Mouse (Mus musculus) gastrocnemius, postnatal 14 days (tissue): ENCODE results near the gene Jup. TPM values are rescaled to one million over a fixed set of nuclear protein-coding genes. Genes with fewer than 3 reads are reported as not detected.

Source experiments
- DNase-seq: peaks from one replicate; pipeline ENCODE4 v3.0.0; 2021; ENCODE audit warnings: mixed read lengths
- intact Hi-C: fragments of 180-260 bp; cut with DNase I; formaldehyde crosslinking; loops from one replicate; pipeline ENCODE4 v1.15.1; 2025; ENCODE audit warnings: low total_unique reads
- total RNA-seq, 2 experiments: library from RNA; stranded (reverse); gene quantifications; 2 replicates each; pipeline ENCODE4 v1.2.3; 2021

The Jup gene
- total RNA-seq, 2 experiments from 2014 or later: 88.5 to 89.4 TPM

DNA sequence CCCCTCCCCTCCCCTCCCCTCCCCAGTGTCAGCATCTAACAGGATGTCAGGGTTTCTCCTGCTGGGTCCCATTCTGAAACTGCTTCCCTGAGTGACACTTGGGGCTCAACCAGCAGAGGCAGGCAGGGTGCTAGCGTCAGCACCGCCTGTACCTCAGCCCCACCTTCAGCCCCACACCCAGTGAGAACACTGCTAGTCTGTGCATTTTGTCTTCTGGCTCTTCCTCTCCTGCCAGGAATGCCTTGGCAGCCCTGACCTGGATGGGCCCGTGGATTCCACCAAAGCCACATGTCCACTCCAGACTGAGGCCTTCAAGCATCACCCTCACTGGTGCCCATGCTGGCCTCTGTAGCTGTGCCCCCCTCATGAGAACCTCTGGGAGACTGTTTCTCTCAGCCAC lies 12.1 kb upstream of the Jup start:
- intact Hi-C loops: loop anchor here (2.0 kb wide), 1 partner anchor 47 kb away; no protein-coding TSS in a partner anchor
- DNase-seq: no peak

DNA sequence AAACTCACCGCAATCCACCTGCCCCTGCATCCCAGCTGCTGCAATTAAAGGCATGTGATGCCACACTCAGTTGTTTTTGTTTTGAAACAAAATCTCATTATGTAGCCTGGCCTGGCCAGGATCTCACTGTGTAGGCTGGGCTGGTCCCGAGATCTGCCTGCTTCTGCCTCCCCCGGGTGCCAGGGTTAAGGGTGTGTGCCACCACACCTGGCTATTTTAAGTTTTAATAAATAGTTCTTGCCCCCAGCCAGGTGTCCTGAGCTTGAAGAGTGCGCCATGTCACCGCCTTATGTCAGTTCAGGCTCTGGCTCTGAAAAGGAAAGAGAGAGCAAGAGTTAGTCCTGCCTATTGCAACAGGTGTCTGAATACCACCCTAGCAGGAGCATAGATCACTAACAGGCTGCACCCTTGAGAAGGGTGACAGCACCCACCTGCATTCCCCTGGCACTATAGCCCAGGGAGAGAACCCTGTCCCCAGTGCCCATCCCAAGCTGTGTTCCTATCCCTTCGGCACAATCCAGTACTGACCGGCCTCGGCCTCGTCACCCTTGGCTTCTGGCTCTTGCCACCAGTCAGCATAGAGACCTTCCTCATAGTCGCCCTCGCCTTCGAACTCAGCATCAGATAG lies 11.4 kb upstream of the Jup start:
- intact Hi-C loops: loop anchor here (2.0 kb wide), 1 partner anchor 46 kb away; no protein-coding TSS in a partner anchor
- no peak for DNase-seq

DNA sequence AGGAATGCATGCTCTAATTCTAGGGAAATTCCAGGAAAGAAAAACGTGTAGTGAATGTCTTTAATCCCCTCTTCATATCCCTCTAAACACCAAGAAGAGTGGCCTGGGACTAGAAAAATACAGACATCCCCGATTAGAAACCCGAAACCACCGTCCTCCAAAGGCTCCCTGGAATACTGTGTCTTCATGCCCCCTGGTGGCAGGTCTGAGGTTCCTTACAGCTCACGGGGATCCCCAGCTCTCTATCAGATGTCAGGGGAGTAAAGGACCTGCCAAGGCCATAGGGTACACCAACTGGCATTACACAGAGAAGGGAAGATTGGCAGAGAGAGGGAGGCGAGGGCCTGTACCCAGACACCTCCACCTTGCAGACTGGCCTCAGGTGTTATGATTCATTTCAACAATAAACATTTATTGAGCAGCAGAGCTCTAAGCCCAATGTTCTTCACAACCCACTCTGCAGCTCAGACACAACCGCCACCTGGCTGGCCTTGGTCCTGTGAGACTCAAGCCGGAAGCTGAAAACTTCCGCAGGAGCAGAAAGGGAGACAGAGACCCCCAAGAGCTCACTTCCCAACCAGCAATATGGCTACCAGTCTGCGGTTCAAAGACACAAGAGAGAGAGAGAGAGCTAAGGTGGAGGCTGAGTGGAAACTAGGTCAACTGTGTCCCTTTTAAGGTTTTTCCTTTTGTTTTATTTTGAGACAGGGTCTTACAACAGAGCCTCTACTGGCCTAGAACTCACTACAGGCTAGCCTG lies 10.7 kb upstream of the Jup start:
- intact Hi-C loops: loop anchor here (2.0 kb wide), 1 partner anchor 45 kb away; no protein-coding TSS in a partner anchor
- peak; percentile 81 for DNase-seq

DNA sequence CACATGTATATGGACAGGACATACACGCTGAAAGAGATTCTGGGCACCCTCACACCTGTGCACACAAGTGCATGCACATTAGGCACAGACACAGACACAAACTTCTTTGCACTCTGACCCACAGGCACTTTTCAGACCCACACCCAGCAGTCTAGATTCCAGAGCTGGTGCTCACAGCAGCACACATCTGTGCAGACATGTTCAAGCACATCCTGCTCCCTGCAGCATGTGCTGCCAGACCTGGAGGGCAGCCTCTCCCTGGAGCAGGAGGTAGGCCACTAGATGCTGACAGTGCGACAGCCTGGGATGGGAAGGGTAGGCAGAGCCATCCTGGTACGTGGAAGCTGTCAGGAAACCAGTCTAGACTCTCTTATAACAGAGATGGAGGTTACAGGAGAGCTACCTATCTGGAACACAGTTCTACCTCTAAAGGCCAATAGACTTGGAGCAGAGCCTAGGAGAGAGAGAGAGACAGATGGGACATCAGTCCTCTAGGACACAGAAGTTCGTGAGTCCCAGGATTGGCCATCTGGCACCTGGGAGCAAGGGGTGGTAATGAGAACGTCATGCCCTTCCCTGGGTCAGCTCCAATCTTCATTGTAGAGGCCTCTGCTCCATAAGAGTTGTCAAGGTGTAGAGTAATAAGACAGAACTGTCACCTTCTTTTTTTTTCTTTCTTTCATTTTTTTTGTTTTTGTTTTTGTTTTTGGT lies 9.6 kb upstream of the Jup start:
- DNase-seq: no peak
- intact Hi-C loops: no loop called here

DNA sequence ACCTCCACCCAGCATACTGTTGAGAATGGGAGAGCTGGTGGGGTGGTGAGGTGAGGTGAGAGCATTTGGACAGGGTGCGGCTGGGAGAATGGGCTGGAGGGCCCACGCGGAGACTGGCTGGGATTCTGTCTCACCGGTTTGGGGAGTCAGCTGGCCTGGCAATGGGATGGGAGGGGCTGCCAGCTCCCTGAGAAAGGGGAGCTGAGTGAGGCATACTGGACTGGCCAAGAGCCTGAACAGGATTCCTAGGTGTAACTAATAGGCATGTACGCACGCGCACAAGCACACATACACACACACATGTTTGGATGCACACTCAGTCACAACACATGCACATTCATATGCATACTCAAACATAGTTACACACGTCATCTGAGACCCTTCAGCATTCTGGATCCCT lies 8.7 kb upstream of the Jup start:
- intact Hi-C loops: no loop called here
- DNase-seq: no peak

DNA sequence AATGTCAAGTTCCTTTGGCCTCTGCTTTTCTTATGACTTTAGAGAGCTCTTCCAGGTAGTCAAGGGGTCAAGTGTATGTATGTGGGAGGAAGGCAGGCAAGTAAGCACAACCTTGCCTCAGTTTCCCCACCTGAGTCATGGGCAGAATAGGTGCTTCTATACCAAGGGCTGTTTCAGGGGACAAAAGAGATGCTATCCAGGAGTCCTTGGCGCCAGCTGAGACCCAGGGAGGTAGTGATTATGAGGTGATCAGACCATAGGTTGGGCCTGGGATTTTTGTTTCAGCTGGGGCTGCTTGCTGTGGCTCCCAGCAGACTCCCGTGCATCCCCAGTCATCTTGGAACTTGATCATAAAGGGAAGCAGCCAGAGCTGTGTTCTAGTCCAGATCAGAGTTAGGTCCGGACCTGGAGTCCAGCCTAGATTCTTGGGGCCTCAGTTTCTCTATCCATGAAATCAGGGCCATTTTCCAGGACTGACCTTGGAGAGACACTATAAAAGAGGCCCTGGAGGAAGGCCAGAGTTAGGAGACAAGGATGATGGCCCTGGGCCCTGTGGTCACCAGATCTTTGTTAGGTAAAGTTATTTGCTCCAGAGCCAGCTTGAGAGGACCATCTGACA lies 7.0 kb upstream of the Jup start:
- intact Hi-C loops: no loop called here

DNA sequence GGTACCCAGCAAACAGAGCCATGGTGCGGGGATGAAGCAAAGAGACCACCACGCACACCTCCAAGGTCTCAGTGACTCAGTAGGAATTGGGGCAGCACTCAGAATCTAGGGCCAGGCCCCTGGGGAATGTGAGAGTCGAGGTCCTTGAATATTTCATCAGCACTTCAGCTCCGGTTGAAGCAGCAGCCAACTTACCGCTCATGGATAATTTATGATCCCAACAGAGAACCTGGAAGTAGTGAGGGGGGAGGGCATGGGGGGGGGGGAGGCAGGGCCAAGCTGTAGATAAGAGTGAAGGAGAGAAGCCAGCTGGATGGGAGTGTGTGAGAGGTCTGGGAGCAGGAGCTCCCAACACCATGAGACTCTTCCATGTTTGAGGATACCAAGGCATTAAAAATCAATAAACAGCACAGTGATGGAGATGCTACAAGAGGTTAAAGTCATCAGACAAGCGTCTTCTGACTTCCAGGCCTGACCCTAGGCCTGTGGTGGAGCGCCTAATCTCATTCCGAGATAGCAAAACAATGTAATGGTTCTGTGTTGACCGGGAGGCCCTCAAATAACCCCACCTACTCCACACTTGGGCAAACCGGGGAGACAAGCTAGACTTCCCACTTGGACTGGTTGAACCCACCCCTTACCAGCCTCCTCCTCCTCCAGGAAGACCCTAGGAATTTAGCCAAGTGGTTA lies 6.0 kb upstream of the Jup start:
- no peak for DNase-seq
- intact Hi-C loops: no loop called here

More for the DNA sequence above, 7.0 kb upstream of the Jup start:
- no peak for DNase-seq

DNA sequence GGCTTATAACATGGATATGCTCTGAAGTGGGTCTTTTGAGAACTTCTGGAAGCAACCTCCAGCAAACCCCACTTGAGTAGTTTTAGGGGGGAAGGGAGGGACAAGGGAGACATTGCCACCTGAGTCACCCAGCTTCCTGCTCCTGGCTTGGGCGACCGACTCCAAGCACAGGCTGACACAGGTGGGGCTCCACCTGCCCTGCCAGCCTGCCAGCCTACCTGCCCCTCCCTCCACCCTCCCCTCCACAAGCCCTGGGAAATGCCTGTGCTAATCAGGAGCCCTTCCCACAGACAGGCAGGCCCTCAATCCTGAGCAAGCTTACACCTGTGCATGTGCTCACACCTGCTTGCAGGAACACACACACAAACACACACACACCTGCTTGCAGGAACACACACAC lies 5.1 kb upstream of the Jup start:
- DNase-seq: no peak
- intact Hi-C loops: no loop called here

DNA sequence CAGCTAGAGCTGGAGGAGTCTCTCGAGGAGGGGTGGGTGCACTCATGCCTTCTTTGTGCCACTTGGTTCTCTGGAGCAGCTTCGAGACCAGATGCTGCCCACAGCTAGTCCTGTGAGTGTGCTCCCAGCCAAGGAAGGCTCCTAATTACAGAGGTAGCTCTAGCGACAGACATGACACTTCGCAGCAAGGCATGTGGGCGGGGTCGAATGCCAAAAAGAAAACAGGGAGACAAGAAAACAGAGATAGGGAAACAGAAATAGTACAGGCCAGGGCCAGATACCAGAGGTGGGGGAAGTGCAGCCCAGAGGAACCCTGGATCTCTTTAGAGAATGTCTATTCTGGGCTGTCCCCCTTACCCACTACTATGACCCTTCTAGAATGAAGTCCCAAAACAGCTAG lies 4.7 kb upstream of the Jup start:
- no peak for DNase-seq
- intact Hi-C loops: no loop called here

DNA sequence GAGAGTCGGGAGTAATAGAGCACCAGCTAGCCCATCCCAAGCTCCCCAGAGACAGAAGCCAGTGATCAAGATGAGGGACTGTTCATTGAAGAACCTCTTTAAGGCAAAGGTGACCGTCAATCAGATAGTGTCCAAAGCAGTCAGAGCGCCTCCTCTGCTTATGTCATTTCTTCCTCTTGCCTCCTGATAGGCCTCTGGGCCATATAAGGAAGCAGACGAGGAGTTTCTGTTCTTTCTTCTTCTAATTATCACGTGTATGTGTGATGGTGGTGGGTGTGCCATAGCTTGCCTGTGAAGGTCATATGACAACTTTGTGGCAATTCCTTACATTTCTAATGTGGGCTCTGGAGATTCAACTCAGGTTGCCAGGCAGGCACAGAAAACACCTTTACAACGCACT lies 3.3 kb upstream of the Jup start:
- intact Hi-C loops: no loop called here

DNA sequence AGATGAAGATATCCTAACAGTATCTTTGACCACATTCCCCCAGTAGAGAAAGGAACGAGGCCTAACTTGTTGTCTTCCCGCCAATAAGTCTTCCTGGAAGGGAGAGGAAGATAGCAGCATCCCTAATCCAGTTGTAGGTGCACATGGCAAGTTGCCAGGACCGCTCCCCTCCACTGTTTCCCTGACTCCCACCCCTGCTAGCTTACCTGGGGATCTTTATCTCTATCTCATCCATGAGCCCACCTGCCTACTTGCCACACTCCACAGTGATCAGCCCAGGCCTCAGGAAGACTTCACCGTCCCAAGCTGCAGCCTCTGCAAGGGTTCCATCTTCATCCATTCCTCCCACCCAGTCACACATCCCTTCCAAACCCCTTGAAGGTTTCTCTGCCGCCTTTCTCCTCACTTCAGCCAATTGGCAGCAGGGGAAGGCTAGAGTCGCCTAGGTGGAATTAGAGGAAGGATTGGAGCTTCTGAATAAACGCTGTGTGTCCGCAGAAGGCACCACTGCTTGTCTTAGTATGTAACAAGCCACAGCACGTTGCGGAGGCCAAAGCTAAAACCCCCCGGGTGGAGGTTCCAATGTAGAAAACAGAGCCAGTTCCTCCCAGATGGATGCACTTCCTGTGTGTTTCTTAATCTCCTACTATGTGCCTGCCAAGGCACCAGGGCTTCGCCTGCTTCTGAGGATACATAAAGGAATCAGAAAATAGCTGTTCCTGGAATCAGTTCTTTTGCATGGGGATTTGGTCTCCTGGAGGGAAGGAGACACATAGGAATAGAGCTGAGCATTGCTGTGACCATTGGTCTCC lies 2.4 kb upstream of the Jup start:
- no peak for DNase-seq

More for the DNA sequence above, 3.3 kb upstream of the Jup start:
- no peak for DNase-seq

DNA sequence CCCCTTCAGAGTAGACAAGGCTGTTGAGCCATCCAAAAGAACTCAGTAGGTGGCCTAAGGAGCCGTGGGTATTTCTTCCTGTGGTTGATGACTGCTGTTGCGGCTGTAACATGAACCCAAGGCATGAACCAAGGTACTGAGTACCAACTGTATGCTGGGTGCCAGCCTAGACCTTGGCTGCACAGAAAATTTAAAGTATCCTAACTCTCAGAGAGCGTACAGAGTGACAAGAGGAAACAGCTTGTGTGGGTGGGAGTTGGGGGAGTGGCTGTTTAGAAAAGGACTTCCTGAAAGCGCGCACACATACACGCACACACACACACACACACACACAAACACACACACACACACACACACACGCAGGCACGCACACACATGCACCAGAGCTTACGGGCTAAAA lies 1.8 kb upstream of the Jup start:
- no peak for DNase-seq
- intact Hi-C loops: no loop called here

More for the DNA sequence above, 2.4 kb upstream of the Jup start:
- intact Hi-C loops: no loop called here

DNA sequence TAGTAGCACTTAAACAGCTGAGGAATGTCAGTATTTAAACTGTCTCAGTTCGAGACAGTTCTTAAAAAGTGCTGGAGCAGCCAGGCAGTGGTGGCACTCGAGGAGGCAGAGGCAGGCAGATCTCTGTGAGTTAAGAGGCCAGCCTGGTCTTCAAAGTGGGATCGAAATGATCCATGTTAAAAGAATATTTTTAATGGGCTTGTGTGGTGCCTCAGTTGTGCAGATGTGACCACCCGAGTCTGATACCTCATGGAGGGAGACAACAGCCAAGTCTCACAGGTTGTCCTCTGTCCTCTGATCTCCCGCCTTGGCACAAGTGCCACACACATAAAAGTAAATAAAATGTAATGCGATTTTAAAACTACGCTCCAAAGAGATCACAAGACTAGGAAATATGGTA lies 954 bp upstream of the Jup start:
- no peak for DNase-seq
- intact Hi-C loops: no loop called here

DNA sequence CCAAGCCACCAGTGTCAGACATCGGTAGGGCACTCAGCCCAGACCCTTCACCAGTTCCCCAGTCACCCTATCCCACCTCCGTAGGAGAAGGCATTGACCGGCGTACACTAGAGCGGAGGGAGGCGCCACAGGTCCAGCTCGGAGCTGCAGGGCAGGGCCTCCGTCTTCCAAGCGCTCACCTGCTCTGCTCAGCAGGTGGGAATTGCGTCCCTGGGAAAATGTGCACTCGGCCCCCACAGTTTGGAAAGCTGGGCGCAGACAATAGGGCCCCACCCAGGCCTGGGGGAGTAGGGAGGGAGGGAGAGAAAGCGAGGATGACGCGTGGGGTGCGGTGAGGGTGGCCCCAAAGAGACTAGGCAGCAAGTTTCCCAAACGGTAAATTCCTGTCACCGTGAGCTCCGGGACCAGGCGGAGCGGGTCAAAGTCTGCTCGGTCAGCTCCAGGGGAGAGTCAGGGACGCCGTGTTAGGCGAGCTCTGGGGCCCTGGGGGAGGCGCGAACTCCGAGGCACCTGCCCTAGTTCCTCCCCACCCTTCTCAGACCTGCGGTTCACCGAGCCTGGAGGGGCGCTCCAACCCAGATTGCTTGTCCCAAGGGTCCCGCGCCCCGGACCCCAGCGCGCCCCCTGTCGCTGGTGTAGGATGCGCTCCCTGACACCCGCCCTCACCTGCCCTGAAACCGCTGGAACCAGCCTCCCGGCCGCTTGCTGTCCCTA lies 520 bp downstream of the Jup start:
- DNase-seq: peak; percentile 49
- intact Hi-C loops: no loop called here

DNA sequence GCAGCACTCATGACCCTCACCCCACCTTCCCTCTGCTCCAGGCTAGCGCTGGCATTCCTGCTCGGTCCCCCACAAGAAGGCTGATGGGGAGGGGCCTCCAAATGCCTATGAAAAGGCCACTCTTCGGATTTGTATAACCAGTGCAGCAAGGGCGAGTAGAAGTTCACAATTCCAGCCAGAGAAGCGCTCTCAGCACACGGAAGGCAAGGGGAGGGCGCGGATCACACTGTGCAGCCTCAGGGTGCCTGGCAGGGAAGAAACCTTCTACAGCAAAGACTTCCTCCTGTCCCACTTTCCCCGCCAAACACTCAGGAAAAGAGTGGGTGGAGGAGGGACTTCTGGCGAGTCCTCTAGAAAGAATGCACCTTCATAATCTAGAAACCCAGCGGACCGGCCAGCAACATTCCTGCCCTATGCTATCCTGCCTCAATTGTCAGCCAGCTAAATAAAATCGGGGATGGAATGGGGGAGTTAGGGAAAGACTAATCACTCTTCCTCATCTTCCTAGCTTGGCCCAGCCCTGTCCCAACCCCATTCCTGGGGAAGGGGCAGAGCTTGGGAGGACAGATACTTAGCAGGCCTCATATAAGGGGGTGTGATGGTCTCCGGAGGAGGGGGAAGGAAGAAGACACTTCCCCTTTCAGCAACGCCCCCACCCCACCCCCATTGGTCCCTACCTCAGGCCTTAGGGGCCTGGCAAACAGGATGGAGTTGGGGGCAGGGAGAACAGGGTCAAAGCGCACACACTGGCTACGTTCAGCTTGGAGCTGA lies 1.5 kb downstream of the Jup start:
- peak; percentile 37 for DNase-seq
- intact Hi-C loops: no loop called here

DNA sequence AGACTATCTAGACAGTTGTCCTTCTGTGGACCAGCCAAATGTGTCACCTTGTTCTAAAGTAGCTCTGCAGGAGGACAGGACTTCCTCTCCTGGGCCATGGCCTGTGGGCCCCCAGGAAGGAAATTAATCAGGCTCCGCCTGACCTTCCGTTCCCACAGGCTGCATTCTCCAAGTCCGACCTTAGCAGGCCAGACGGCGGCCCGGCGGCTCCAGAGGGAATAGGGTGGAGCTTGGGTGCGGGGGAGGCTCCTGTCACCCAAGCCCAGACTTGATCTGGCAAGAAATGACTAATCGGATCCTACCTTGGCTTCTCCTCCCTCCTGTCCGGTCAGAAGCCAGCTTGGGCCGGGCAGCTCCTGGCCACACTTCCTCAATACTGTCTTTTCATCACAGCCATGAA lies 2.4 kb downstream of the Jup start:
- DNase-seq: peak; percentile 77
- intact Hi-C loops: no loop called here

DNA sequence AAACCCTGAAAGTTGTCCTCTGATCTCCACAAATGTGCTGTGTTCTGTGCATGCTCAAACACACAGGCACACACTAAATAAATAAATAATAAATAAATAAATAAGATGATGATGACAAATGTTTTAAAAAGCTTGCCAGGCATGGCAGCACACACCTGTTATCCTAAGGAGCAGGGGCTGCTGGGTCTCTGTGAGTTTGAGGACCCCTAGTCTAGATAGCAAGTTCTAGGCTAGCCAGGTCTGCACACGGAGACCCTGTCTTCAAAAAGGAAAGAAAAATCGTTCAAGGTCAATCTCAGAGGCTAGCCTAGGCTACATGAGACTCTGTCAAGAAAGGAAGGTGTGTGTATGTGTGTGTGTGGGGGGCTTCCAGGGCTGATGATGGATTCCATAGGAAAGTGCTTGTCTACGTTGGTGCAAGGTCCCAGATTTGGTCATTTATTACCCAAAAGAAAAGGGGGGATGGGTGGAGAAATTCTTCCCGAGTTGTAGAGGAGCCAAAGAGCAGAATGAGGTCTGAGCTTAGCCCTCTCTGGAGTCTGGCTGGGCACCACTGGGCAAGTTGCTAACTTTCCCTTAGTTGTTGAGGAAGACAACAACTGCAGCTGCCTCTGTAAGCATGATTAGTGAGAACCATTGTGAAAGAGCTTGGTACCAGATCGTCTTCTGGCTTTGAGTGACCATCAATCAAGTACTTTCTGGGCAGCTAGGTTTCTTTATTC lies 3.0 kb downstream of the Jup start:
- no peak for DNase-seq
- intact Hi-C loops: no loop called here
